Mouse (Mus musculus) midbrain, postnatal 0 days (tissue): ENCODE measurements at regions not wholly inside any gene's neighbourhood (a gene's known extent, or its start where the extent isn't known, plus 50 kb on each side); places are given as distances from the start of the nearest gene placed in this dataset.

Experiments
- ATAC-seq: fragments of 200-750 bp; cut with Nextera tagmentation; 2 replicates; pipeline ENCODE4 v1.8.0; 2017; ENCODE audit warnings: moderate number of reproducible peaks, mild to moderate bottlenecking, moderate TSS enrichment, moderate library complexity; ENCODE audit not compliant: low FRiP score
- DNase-seq: peaks from one replicate; pipeline ENCODE4 v3.0.0-alpha.2; 2015; ENCODE audit warnings: low spot score
- H3K27ac ChIP-seq: fragments of 300-500 bp; sonication (generic); 2 replicates; pipeline ENCODE4 v1.5.1; 2014; ENCODE audit warnings: low read depth, mild to moderate bottlenecking, low read length, mixed read lengths
- H3K27me3 ChIP-seq: fragments of 300-500 bp; sonication (generic); 2 replicates; pipeline ENCODE4 v1.6.1; 2014; ENCODE audit warnings: low read length, control low read depth, mixed read lengths; ENCODE audit not compliant: insufficient read depth
- H3K36me3 ChIP-seq: fragments of 300-500 bp; sonication (generic); 2 replicates; pipeline ENCODE4 v1.6.1; 2014; ENCODE audit warnings: low read length, control low read depth, mixed read lengths; ENCODE audit not compliant: insufficient read depth
- H3K4me1 ChIP-seq: fragments of 300-500 bp; sonication (generic); 2 replicates; pipeline ENCODE4 v1.6.1; 2014; ENCODE audit warnings: mild to moderate bottlenecking, control low read depth, antibody characterized with exemption, low read length, mixed read lengths; ENCODE audit not compliant: insufficient read depth
- H3K4me2 ChIP-seq: fragments of 300-500 bp; sonication (generic); 2 replicates; pipeline ENCODE4 v1.6.1; 2014; ENCODE audit warnings: low read depth, mild to moderate bottlenecking, low read length, mixed read lengths; ENCODE audit not compliant: poor library complexity, severe bottlenecking
- H3K4me3 ChIP-seq: fragments of 300-500 bp; sonication (generic); 2 replicates; pipeline ENCODE4 v1.5.1; 2014; ENCODE audit warnings: low read depth, mild to moderate bottlenecking, low read length, moderate library complexity
- H3K9ac ChIP-seq: fragments of 300-500 bp; sonication (generic); replicated peaks from 2 replicates; pipeline ENCODE4 v1.6.1; 2014; ENCODE audit warnings: mild to moderate bottlenecking, low read length, moderate library complexity, mixed read lengths; ENCODE audit not compliant: poor library complexity, severe bottlenecking
- H3K9me3 ChIP-seq: fragments of 300-500 bp; sonication (generic); 2 replicates; pipeline ENCODE4 v1.6.1; 2016; ENCODE audit warnings: low read length, control low read depth
- CTCF ChIP-seq: IDR thresholded peaks from 2 replicates; pipeline ENCODE4 v1.5.1; 2016; ENCODE audit warnings: antibody characterized with exemption, mild to moderate bottlenecking
- WGBS: fragments of 180-500 bp; shearing (Covaris S2); extraction: QIAGEN DNeasy Blood & Tissue Kit; methylation state at CpG from one replicate; pipeline ENCODE4 v1.1.7; 2014; 5-methylcytosine and 5-hydroxymethylcytosine counted together

GRCm38 (mm10) chr12:16220561-16220960, 390.2 kb downstream of the Lpin1 start:
- TF ChIP-seq CTCF = no peak
- no peak overlapping the region for H3K27ac ChIP-seq
- H3K9me3 ChIP-seq = no peaks in the 10 kb centered on the region
- DNase-seq = no peak
- no peaks in the 10 kb centered on the region for H3K4me1 ChIP-seq
- H3K9ac ChIP-seq = no peak overlapping the region
- no peaks in the 10 kb centered on the region for H3K36me3 ChIP-seq
- WGBS = 90% methylated on average over 3 of the region's 3 CpGs
- H3K4me3 ChIP-seq = no peak overlapping the region
- H3K27me3 ChIP-seq = no peaks in the 10 kb centered on the region
- no peak for ATAC-seq
- H3K4me2 ChIP-seq = no peak overlapping the region

GRCm38 (mm10) chr12:16218906-16219305, 391.9 kb downstream of the Lpin1 start:
- no peak for TF ChIP-seq CTCF
- no peak overlapping the region for H3K27ac ChIP-seq
- H3K4me3 ChIP-seq = no peak overlapping the region
- H3K9me3 ChIP-seq = no peaks in the 10 kb centered on the region
- H3K27me3 ChIP-seq = no peaks in the 10 kb centered on the region
- no peak overlapping the region for H3K4me2 ChIP-seq
- H3K4me1 ChIP-seq = no peaks in the 10 kb centered on the region
- H3K36me3 ChIP-seq = no peaks in the 10 kb centered on the region
- ATAC-seq (no peak), DNase-seq (no peak)
- no peak overlapping the region for H3K9ac ChIP-seq
- whole genome bisulfite sequencing = 91% methylated on average over 4 of the region's 4 CpGs

- Histone ChIP-seq H3K4me1 (no peaks in the 10 kb centered on the region), H3K4me2 (no peak overlapping the region), H3K9me3 (no peaks in the 10 kb centered on the region), H3K27me3 (no peaks in the 10 kb centered on the region), H3K9ac (no peak overlapping the region), H3K27ac (no peak overlapping the region), H3K4me3 (no peak overlapping the region), H3K36me3 (no peaks in the 10 kb centered on the region)
- WGBS = 82% methylated on average over 4 of the region's 4 CpGs
- DNase-seq (no peak), ATAC-seq (no peak)
- no peak for TF ChIP-seq CTCF
These were observed 393.8 kb upstream of the Trib2 start for GRCm38 (mm10) chr12:16210553-16210952.

GRCm38 (mm10) chr12:16210111-16210510, 393.4 kb upstream of the Trib2 start:
- Histone ChIP-seq H3K9me3 (no peaks in the 10 kb centered on the region), H3K9ac (no peak overlapping the region), H3K36me3 (no peaks in the 10 kb centered on the region), H3K4me1 (no peaks in the 10 kb centered on the region), H3K4me3 (no peak overlapping the region), H3K27ac (no peak overlapping the region), H3K27me3 (no peaks in the 10 kb centered on the region), H3K4me2 (no peak overlapping the region)
- DNase-seq (no peak), ATAC-seq (no peak)
- TF ChIP-seq CTCF = no peak
- WGBS = 69% methylated on average over 2 of the region's 2 CpGs

GRCm38 (mm10) chr12:16204941-16205340, 388.2 kb upstream of the Trib2 start:
- Histone ChIP-seq H3K4me1 (no peaks in the 10 kb centered on the region; the same call in 1 of the 2 replicates), H3K4me3 (no peak overlapping the region), H3K4me2 (no peak overlapping the region), H3K27me3 (no peaks in the 10 kb centered on the region), H3K9ac (no peak overlapping the region), H3K36me3 (no peaks in the 10 kb centered on the region), H3K9me3 (no peaks in the 10 kb centered on the region), H3K27ac (no peak overlapping the region)
- DNase-seq (no peak), ATAC-seq (no peak)
- 78% methylated on average over 4 of the region's 4 CpGs for WGBS
- no peak for TF ChIP-seq CTCF

- no peak for TF ChIP-seq CTCF
- no peak for DNase-seq
- Histone ChIP-seq H3K36me3 (no peaks in the 10 kb centered on the region), H3K4me1 (no peaks in the 10 kb centered on the region), H3K9me3 (no peaks in the 10 kb centered on the region), H3K9ac (no peak overlapping the region), H3K4me3 (no peak overlapping the region), H3K4me2 (no peak overlapping the region), H3K27ac (no peak overlapping the region), H3K27me3 (no peaks in the 10 kb centered on the region)
- 82% methylated on average over 2 of the region's 2 CpGs for WGBS
- no peak for ATAC-seq
These were observed 380.2 kb upstream of the Trib2 start for GRCm38 (mm10) chr12:16196917-16197316.
